Mouse (Mus musculus) lung, adult 2 months (tissue): ENCODE data around the gene Adat1.

Source experiments
- CTCF ChIP-seq: fragments of 200-500 bp; IDR thresholded peaks from 2 replicates; pipeline ENCODE4 v1.5.1; 2011; ENCODE audit warnings: mild to moderate bottlenecking, low read length, control low read depth; ENCODE audit not compliant: insufficient read depth
- POLR2A ChIP-seq: fragments of 200-500 bp; IDR thresholded peaks from 2 replicates; pipeline ENCODE4 v1.6.1; 2011; ENCODE audit warnings: low read depth, mild to moderate bottlenecking, control low read depth, low read length, borderline replicate concordance; ENCODE audit errors: extremely low read depth

DNA sequence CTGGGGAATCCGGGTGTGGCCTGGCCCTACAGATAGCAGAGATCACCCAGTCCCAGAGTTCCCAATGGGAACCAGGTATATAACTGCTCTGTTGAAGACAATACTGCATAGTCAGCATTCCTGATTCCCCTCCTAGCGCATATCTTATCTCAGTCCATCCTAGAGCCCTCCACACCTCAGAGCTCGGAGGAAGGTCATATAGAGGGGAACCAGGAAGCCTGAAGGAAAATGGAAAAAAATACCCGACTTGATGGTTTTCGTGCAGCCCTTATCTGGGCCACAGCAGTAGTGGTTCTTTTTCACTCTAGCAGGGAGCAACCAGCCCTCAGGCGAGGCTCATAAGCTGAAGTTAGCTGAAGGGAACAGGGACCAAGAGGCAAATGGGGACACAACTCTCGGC, 67.1 kb downstream of the Adat1 start:
- TF ChIP-seq POLR2A: no peak
- no peak for TF ChIP-seq CTCF
